Mouse (Mus musculus) heart, adult 2 months (tissue): ENCODE measurements around the gene Ppp1r13l. TPM values are rescaled to one million over a fixed set of nuclear protein-coding genes. Genes with fewer than 3 reads are reported as not detected.

Source experiments
- DNase-seq, 2 experiments: peaks; one replicate each; pipeline ENCODE4 v3.0.0; 2021
- H3K27ac ChIP-seq: fragments of 200-600 bp; 2 replicates; pipeline ENCODE4 v1.8.1; 2022
- H3K27me3 ChIP-seq: fragments of 200-500 bp; 2 replicates; pipeline ENCODE4 v1.6.1; 2012; ENCODE audit warnings: mild to moderate bottlenecking, low read length, inconsistent platforms, mixed read lengths; ENCODE audit not compliant: control insufficient read depth, insufficient read depth
- H3K36me3 ChIP-seq: fragments of 200-500 bp; 2 replicates; pipeline ENCODE4 v1.6.1; 2012; ENCODE audit warnings: low read length, inconsistent platforms; ENCODE audit not compliant: control insufficient read depth, insufficient read depth
- H3K4me1 ChIP-seq: fragments of 200-500 bp; 2 replicates; pipeline ENCODE4 v1.6.1; 2011; ENCODE audit warnings: low read length; ENCODE audit not compliant: control insufficient read depth, insufficient read depth
- H3K4me3 ChIP-seq: fragments of 200-600 bp; 2 replicates; pipeline ENCODE4 v1.8.1; 2022
- H3K79me2 ChIP-seq: fragments of 200-500 bp; replicated peaks from 2 replicates; pipeline ENCODE4 v1.6.1; 2012; ENCODE audit warnings: mild to moderate bottlenecking, inconsistent platforms, low read length, moderate library complexity, mixed read lengths; ENCODE audit not compliant: control insufficient read depth, insufficient read depth
- H3K9ac ChIP-seq: fragments of 200-500 bp; 2 replicates; pipeline ENCODE4 v1.6.1; 2012; ENCODE audit warnings: low read depth, mild to moderate bottlenecking, control low read depth, inconsistent platforms, low read length, mixed read lengths
- CTCF ChIP-seq: fragments of 200-600 bp; IDR thresholded peaks from 2 replicates; pipeline ENCODE4 v1.8.1; 2022; ENCODE audit warnings: antibody characterized with exemption, mild to moderate bottlenecking, moderate library complexity
- EP300 ChIP-seq: fragments of 200-500 bp; IDR thresholded peaks from 2 replicates; pipeline ENCODE4 v1.6.1; 2011; ENCODE audit warnings: low read depth, low read length, control low read depth; ENCODE audit not compliant: insufficient read depth
- POLR2A ChIP-seq: fragments of 200-500 bp; IDR thresholded peaks from 2 replicates; pipeline ENCODE4 v1.6.1; 2011; ENCODE audit warnings: mild to moderate bottlenecking, low read depth, low read length, control low read depth; ENCODE audit not compliant: insufficient read depth
- WGBS: fragments of 180-500 bp; shearing (Covaris S2); methylation state at CpG from one replicate; pipeline ENCODE4 v1.1.7; 2018; 5-methylcytosine and 5-hydroxymethylcytosine counted together
- intact Hi-C: fragments of 180-260 bp; cut with DNase I; formaldehyde crosslinking; loops from one replicate; pipeline ENCODE4 v1.15.1; 2025
- microRNA-seq, 2 experiments: library from miRNA; unstranded; fragments of <30 nt; microRNA quantifications; one replicate each; pipeline ENCODE4 v1.2.0; 2021
- polyA plus RNA-seq: library from polyadenylated mRNA; depleted of rRNA; stranded (reverse); fragments of >200 nt; gene quantifications from 2 replicates; pipeline ENCODE4 v1.2.3, GENCODE M21; 2012; rRNA removed
- total RNA-seq, 2 experiments: library from RNA; stranded (reverse); gene quantifications; 2 replicates each; pipeline ENCODE4 v1.2.3; 2021

Ppp1r13l gene
- total and polyA plus RNA-seq, 3 experiments, result 30.1 to 45.1 (median 43.9) TPM

DNA sequence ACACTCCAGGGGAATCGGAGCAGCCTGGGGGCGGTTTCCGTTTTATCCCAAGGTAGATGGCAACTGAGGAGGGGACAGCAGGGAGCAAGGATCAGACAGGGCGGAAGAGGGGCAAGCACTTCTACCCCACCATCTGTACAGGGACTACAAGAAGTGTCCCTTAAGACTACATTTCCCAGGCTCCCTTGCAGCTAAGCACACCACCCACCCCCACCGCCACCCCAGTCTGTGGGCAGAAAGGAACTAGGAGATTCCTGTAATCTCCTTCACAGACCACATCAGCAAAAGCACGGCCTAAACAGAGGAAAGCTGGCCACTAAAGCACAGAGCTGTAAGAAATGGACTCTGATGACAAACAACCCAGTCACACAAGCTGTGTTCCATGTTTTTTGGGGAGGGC lies 66.8 kb downstream of the Ppp1r13l start:
- no peaks in the 10 kb centered on the region for H3K4me1 ChIP-seq
- 84% methylated on average over 6 of the region's 6 CpGs for WGBS
- intact Hi-C loops, result no loop called here
- no peak overlapping the region for H3K4me3 ChIP-seq
- no peak overlapping the region for H3K9ac ChIP-seq
- H3K27me3 ChIP-seq, result no peaks in the 10 kb centered on the region; the same call in 1 of the 2 replicates
- TF ChIP-seq POLR2A (no peak), CTCF (no peak), EP300 (no peak)
- H3K79me2 ChIP-seq, result no peaks in the 10 kb centered on the region
- DNase-seq, result no peak
- H3K27ac ChIP-seq, result no peak overlapping the region
- H3K36me3 ChIP-seq, result no peaks in the 10 kb centered on the region

DNA sequence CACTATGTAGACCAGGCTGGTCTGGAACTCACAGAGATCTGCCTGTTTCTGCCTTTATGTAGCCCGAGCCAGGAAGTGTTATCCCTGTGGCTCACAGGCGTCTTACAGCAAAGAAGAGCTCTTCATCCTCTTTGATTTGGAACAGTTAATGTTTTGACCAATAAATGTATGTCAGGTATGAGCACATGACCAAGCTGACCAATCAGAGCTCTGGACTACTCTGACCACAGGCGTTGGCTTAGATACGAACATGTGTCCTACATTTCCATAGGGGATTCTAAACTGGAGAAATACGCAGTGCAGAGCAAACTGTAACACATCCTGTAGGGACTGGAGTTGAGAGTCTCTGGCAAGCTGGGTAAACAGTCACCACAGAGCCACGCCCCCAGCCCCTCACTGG lies 67.3 kb downstream of the Ppp1r13l start:
- Histone ChIP-seq H3K79me2 (no peaks in the 10 kb centered on the region), H3K27me3 (no peaks in the 10 kb centered on the region), H3K4me3 (no peak overlapping the region), H3K27ac (no peak overlapping the region), H3K9ac (no peak overlapping the region), H3K36me3 (no peaks in the 10 kb centered on the region), H3K4me1 (no peaks in the 10 kb centered on the region)
- intact Hi-C loops, result no loop called here
- TF ChIP-seq EP300, result no peak
- no peak for TF ChIP-seq POLR2A
- TF ChIP-seq CTCF, result no peak
- no peak for DNase-seq
- 95% methylated on average over 6 of the region's 6 CpGs for WGBS

Small RNA genes within 50 kb of the gene (microRNA-seq; reads per million reads assigned to microRNA genes)
- gene Mir343, result 0 reads per million in 2 experiments

Other genes starting within 250 kb of the Ppp1r13l start
- gene Gm4969, start 241.4 kb upstream of the Ppp1r13l start, total RNA-seq, result not detected
- gene Gm4969, start 241.4 kb upstream of the Ppp1r13l start, polyA plus RNA-seq, result 0.09 TPM in 1 of 2 replicates, not detected in the other
- gene Fbxo46, start 239.9 kb upstream of the Ppp1r13l start, total RNA-seq, result 1 to 10 TPM; 4.5 to 5.2 TPM
- 3.3 and 5.4 TPM in 2 replicates for gene Fbxo46, start 239.9 kb upstream of the Ppp1r13l start, polyA plus RNA-seq
- gene Qpctl, start 210.5 kb upstream of the Ppp1r13l start, total RNA-seq, result 1 to 10 TPM; 3.8 to 4.6 TPM
- gene Qpctl, start 210.5 kb upstream of the Ppp1r13l start, polyA plus RNA-seq, result 5.3 and 6.3 TPM in 2 replicates
- gene Snrpd2, start 210.0 kb upstream of the Ppp1r13l start, total RNA-seq, result 10 to 100 TPM; 58.7 to 68.7 TPM
- gene Snrpd2, start 210.0 kb upstream of the Ppp1r13l start, polyA plus RNA-seq, result 28.6 and 34.7 TPM in 2 replicates
- under 1 TPM in 1 of 2 experiments, not detected in 1; 0.16 TPM for gene Gipr, start 193.6 kb upstream of the Ppp1r13l start, total RNA-seq
- 2.5 and 3.0 TPM in 2 replicates for gene Gipr, start 193.6 kb upstream of the Ppp1r13l start, polyA plus RNA-seq
- gene Eml2, start 183.3 kb upstream of the Ppp1r13l start, total RNA-seq, result 10 to 100 TPM; 35.6 to 38.7 TPM
- 37.3 and 38.8 TPM in 2 replicates for gene Eml2, start 183.3 kb upstream of the Ppp1r13l start, polyA plus RNA-seq
- 1 to 10 TPM; 6.8 to 7.2 TPM for gene Gpr4, start 147.2 kb upstream of the Ppp1r13l start, total RNA-seq
- gene Gpr4, start 147.2 kb upstream of the Ppp1r13l start, polyA plus RNA-seq, result 17.1 and 22.0 TPM in 2 replicates
- 10 to 100 TPM; 59.9 to 66.0 TPM for gene Opa3, start 131.4 kb upstream of the Ppp1r13l start, total RNA-seq
- 64.6 and 91.3 TPM in 2 replicates for gene Opa3, start 131.4 kb upstream of the Ppp1r13l start, polyA plus RNA-seq
- gene Vasp, start 87.9 kb upstream of the Ppp1r13l start, total RNA-seq, result 10 to 100 TPM; 25.1 to 30.8 TPM
- gene Vasp, start 87.9 kb upstream of the Ppp1r13l start, polyA plus RNA-seq, result 43.3 and 51.5 TPM in 2 replicates
- gene Ppm1n, start 79.7 kb upstream of the Ppp1r13l start, total RNA-seq, result under 1 TPM in 1 of 2 experiments, not detected in 1; 0.21 TPM
- 0.09 and 0.33 TPM in 2 replicates for gene Ppm1n, start 79.7 kb upstream of the Ppp1r13l start, polyA plus RNA-seq
- gene Rtn2, start 77.1 kb upstream of the Ppp1r13l start, total RNA-seq, result 100 to 1,000 TPM; 114 to 136 TPM
- 273 and 340 TPM in 2 replicates for gene Rtn2, start 77.1 kb upstream of the Ppp1r13l start, polyA plus RNA-seq
- 1 to 10 TPM in 1 of 2 experiments, under 1 TPM in 1; 0.89 to 1.1 TPM for gene Fosb, start 49.7 kb upstream of the Ppp1r13l start, total RNA-seq
- 0.94 and 1.1 TPM in 2 replicates for gene Fosb, start 49.7 kb upstream of the Ppp1r13l start, polyA plus RNA-seq
- gene Ercc1, start 15.0 kb upstream of the Ppp1r13l start, total RNA-seq, result 10 to 100 TPM; 46.8 to 48.6 TPM
- 47.1 and 49.1 TPM in 2 replicates for gene Ercc1, start 15.0 kb upstream of the Ppp1r13l start, polyA plus RNA-seq
- gene Cd3eap, start 266 bp upstream of the Ppp1r13l start, total RNA-seq, result 1 to 10 TPM; 9.3 to 9.7 TPM
- gene Cd3eap, start 266 bp upstream of the Ppp1r13l start, polyA plus RNA-seq, result 4.4 and 4.7 TPM in 2 replicates
- 10 to 100 TPM; 10.9 to 11.6 TPM for gene Ercc2, start 22.3 kb downstream of the Ppp1r13l start, total RNA-seq
- gene Ercc2, start 22.3 kb downstream of the Ppp1r13l start, polyA plus RNA-seq, result 22.6 and 24.8 TPM in 2 replicates
- gene Klc3, start 44.4 kb downstream of the Ppp1r13l start, total RNA-seq, result under 1 TPM; 0.21 to 0.25 TPM
- 0.29 and 0.59 TPM in 2 replicates for gene Klc3, start 44.4 kb downstream of the Ppp1r13l start, polyA plus RNA-seq
- gene Ckm, start 45.0 kb downstream of the Ppp1r13l start, total RNA-seq, result 1,000 to 10,000 TPM; 3,482 to 3,985 TPM
- 7,008 and 7,255 TPM in 2 replicates for gene Ckm, start 45.0 kb downstream of the Ppp1r13l start, polyA plus RNA-seq
- 10 to 100 TPM; 22.4 to 27.2 TPM for gene Mark4, start 99.1 kb downstream of the Ppp1r13l start, total RNA-seq
- gene Mark4, start 99.1 kb downstream of the Ppp1r13l start, polyA plus RNA-seq, result 11.1 and 11.8 TPM in 2 replicates
- gene Exoc3l2, start 103.6 kb downstream of the Ppp1r13l start, total RNA-seq, result 1 to 10 TPM in 1 of 2 experiments, under 1 TPM in 1; 0.80 to 1.2 TPM
- 1.5 and 1.7 TPM in 2 replicates for gene Exoc3l2, start 103.6 kb downstream of the Ppp1r13l start, polyA plus RNA-seq
- gene Bloc1s3, start 148.6 kb downstream of the Ppp1r13l start, total RNA-seq, result 1 to 10 TPM; 2.2 to 2.5 TPM
- 3.9 and 5.4 TPM in 2 replicates for gene Bloc1s3, start 148.6 kb downstream of the Ppp1r13l start, polyA plus RNA-seq
- 10 to 100 TPM; 32.2 to 33.5 TPM for gene Trappc6a, start 148.6 kb downstream of the Ppp1r13l start, total RNA-seq
- 32.9 and 45.0 TPM in 2 replicates for gene Trappc6a, start 148.6 kb downstream of the Ppp1r13l start, polyA plus RNA-seq
- gene Nkpd1, start 158.1 kb downstream of the Ppp1r13l start, total RNA-seq, result not detected
- gene Nkpd1, start 158.1 kb downstream of the Ppp1r13l start, polyA plus RNA-seq, result 0.06 TPM in 1 of 2 replicates, not detected in the other
- 10 to 100 TPM; 58.0 to 69.5 TPM for gene Ppp1r37, start 203.3 kb downstream of the Ppp1r13l start, total RNA-seq
- 56.0 and 66.4 TPM in 2 replicates for gene Ppp1r37, start 203.3 kb downstream of the Ppp1r13l start, polyA plus RNA-seq
- under 1 TPM; 0.42 to 0.43 TPM for gene Zfp296, start 217.5 kb downstream of the Ppp1r13l start, total RNA-seq
- gene Zfp296, start 217.5 kb downstream of the Ppp1r13l start, polyA plus RNA-seq, result 0.82 and 1.0 TPM in 2 replicates
- gene Gemin7, start 217.8 kb downstream of the Ppp1r13l start, total RNA-seq, result 10 to 100 TPM; 48.5 to 48.6 TPM
- 75.2 and 87.3 TPM in 2 replicates for gene Gemin7, start 217.8 kb downstream of the Ppp1r13l start, polyA plus RNA-seq
- 10 to 100 TPM; 13.9 to 14.0 TPM for gene Clasrp, start 244.7 kb downstream of the Ppp1r13l start, total RNA-seq
- 26.1 and 32.0 TPM in 2 replicates for gene Clasrp, start 244.7 kb downstream of the Ppp1r13l start, polyA plus RNA-seq